Mouse (Mus musculus): ENCODE data around the gene E130311K13Rik. TPM values are rescaled to one million over a fixed set of nuclear protein-coding genes. Genes with fewer than 3 reads are reported as not detected.

The E130311K13Rik gene
- total and polyA plus RNA-seq, 3 experiments, result 3.9 to 4.0 TPM; not detected in 1

DNA sequence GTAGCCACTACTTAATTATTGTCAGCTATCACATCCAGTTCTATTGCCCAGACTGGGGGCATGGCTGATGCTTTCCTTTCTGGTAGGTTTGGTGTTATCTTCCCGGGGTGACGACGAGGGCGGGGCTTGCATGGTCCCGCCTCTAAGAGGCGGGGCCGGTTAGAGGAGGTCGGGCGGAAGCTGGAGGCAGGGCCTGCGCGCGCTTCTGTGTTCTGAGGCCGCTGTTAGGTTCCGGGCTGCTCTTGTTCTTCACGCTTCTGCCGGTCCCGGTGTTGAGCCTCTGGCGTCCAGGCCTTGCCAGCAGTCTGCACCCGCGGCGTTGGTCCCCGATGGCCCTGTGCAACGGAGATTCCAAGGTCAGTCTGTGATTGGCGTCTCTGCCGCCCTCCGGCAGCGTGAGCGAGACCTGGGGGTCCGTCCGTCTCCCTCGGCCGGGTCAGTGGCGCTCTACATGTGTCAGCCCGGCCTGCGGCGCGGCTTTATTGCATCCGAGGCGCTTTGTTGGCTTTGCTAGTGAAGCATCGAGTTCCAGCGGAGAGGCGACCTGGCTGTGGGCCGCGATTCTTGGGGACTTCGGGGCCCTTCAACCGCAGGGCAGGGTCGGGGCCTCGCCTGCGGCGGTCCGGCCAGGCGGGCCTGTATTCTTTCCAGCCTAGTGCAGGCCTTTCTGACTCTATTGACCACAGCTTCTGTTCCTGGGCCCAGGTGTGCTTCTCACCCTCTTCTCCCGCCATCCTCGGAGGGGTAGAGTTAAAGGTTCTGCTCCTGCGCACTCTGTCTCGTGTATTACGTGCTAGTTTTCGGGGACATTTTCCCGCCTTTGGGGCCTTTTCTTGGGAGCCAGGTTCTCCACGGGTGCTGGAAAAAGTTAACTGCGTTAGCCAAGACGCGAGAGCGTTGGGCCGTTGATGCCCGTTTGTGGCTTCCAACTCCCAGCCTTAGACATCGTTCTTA is 47.0 kb upstream of the E130311K13Rik start, which contains the start of gene Gmps (continued):
- TF ChIP-seq EP300 (IDR thresholded peaks at IDR 0.05; ENCODE audit: low read depth in 1 of 2, low read length in 2 of 2), result no peak
- no peak for TF ChIP-seq BHLHE40 (IDR thresholded peaks at IDR 0.05; ENCODE audit: borderline replicate concordance, low read depth, low read length)
- peak; percentile 57; the same call in 1 of the 2 replicates for TF ChIP-seq MYC (IDR thresholded peaks at IDR 0.05; ENCODE audit: low read depth, low read length)
- peak; percentile 91 for TF ChIP-seq ZMIZ1 (IDR thresholded peaks at IDR 0.05; ENCODE audit: low read depth, low read length)
- peak; percentile 87 for TF ChIP-seq GATA1 (IDR thresholded peaks at IDR 0.05; ENCODE audit: low read depth, low read length)
- TF ChIP-seq MEF2A (IDR thresholded peaks at IDR 0.05; ENCODE audit: extremely low read depth, insufficient replicate concordance, low read depth, low read length, poor library complexity, severe bottlenecking), result no peak
- TF ChIP-seq TCF12 (IDR thresholded peaks at IDR 0.05; ENCODE audit: low read depth, low read length), result peak; percentile 59
- TF ChIP-seq TAL1 (IDR thresholded peaks at IDR 0.05; ENCODE audit: low read length), result no peak
- no peak for TF ChIP-seq CTCF (IDR thresholded peaks at IDR 0.05 in 2 of 3, conservative IDR thresholded peaks at IDR 0.05 in 1 of 3; ENCODE audit: control insufficient read depth in 1 of 3, insufficient read depth in 1 of 3, low read depth in 2 of 3, low read length in 3 of 3, poor library complexity in 1 of 3, severe bottlenecking in 1 of 3)
- peak; percentile 64; the same call in 1 of the 2 replicates for TF ChIP-seq ELF1 (IDR thresholded peaks at IDR 0.05; ENCODE audit: low read depth, low read length)
- no peak for TF ChIP-seq RAD21 (IDR thresholded peaks at IDR 0.05; ENCODE audit: low read depth, low read length)
- TF ChIP-seq NELFE (IDR thresholded peaks at IDR 0.05; ENCODE audit: low read depth, low read length), result peak; percentile 93
- TF ChIP-seq CHD2 (IDR thresholded peaks at IDR 0.05; ENCODE audit: low read length), result no peak
- TF ChIP-seq RCOR1 (IDR thresholded peaks at IDR 0.05; ENCODE audit: low read depth, low read length), result no peak
- TF ChIP-seq POLR2A (IDR thresholded peaks at IDR 0.05; ENCODE audit: control insufficient read depth in 1 of 2, insufficient read depth in 1 of 2, low read depth in 1 of 2, low read length in 2 of 2, poor library complexity in 1 of 2), result peak; percentile 80 to 98
- peak; percentile 87 for TF ChIP-seq TBP (IDR thresholded peaks at IDR 0.05; ENCODE audit: low read depth, low read length)
- no peak for TF ChIP-seq SMC3 (IDR thresholded peaks at IDR 0.05; ENCODE audit: low read depth, low read length)
- no peak for TF ChIP-seq USF2 (IDR thresholded peaks at IDR 0.05; ENCODE audit: borderline replicate concordance in 1 of 2, insufficient read depth in 1 of 2, low read depth in 1 of 2, low read length in 2 of 2)
- TF ChIP-seq SIN3A (IDR thresholded peaks at IDR 0.05; ENCODE audit: low read length), result no peak
- TF ChIP-seq POLR2AphosphoS2 (IDR thresholded peaks at IDR 0.05; ENCODE audit: low read length), result peak; percentile 92
- TF ChIP-seq MXI1 (IDR thresholded peaks at IDR 0.05; ENCODE audit: low read depth, low read length), result 0 out of 2 replicates have a peak, but pooled peaks have one; percentile 46
- TF ChIP-seq MAX (IDR thresholded peaks at IDR 0.05; ENCODE audit: low read length), result no peak
- no peak for TF ChIP-seq UBTF (IDR thresholded peaks at IDR 0.05; ENCODE audit: borderline replicate concordance, insufficient read depth, low read depth, low read length)

Measured in MEL (cell line).